Mouse (Mus musculus): Measurements from ENCODE around the gene Abca4.
"Not testable (repeated sequence)": the region's sequence is repeated elsewhere in the genome, so short reads cannot be mapped to it uniquely, and the experiment has no call there.

Gene Abca4

GRCm38 (mm10) chr3:122226972-122227371 lies 182.7 kb downstream of the Abca4 start:
- not testable (repeated sequence) for DNase-seq

Data from kidney, adult 18-20 months (tissue).